Mouse (Mus musculus) heart, embryonic 15.5 days (tissue): ENCODE data around the gene Hoxb5. TPM values are rescaled to one million over a fixed set of nuclear protein-coding genes. Genes with fewer than 3 reads are reported as not detected.

Experiments used
- ATAC-seq: fragments of 200-750 bp; cut with Nextera tagmentation; replicated peaks from 2 replicates; pipeline ENCODE4 v1.8.0; 2017; ENCODE audit warnings: low read depth, moderate TSS enrichment; ENCODE audit not compliant: insufficient number of reproducible peaks, insufficient read depth, low FRiP score
- H3K27ac ChIP-seq: fragments of 300-500 bp; sonication (generic); 2 replicates; pipeline ENCODE4 v1.5.1; 2015; ENCODE audit warnings: mild to moderate bottlenecking, inconsistent platforms
- H3K27me3 ChIP-seq: fragments of 300-500 bp; sonication (generic); 2 replicates; pipeline ENCODE4 v1.6.1; 2015; ENCODE audit warnings: inconsistent platforms
- H3K36me3 ChIP-seq: fragments of 300-500 bp; sonication (generic); 2 replicates; pipeline ENCODE4 v1.6.1; 2015; ENCODE audit warnings: mild to moderate bottlenecking, inconsistent platforms
- H3K4me1 ChIP-seq: fragments of 300-500 bp; sonication (generic); replicated peaks from 2 replicates; pipeline ENCODE4 v1.6.1; 2015; ENCODE audit warnings: inconsistent platforms
- H3K4me2 ChIP-seq: fragments of 300-500 bp; sonication (generic); 2 replicates; pipeline ENCODE4 v1.6.1; 2015; ENCODE audit warnings: inconsistent platforms, mild to moderate bottlenecking, moderate library complexity
- H3K4me3 ChIP-seq: fragments of 300-500 bp; sonication (generic); 2 replicates; pipeline ENCODE4 v1.5.1; 2015; ENCODE audit warnings: mild to moderate bottlenecking, inconsistent platforms
- H3K9ac ChIP-seq: fragments of 300-500 bp; sonication (generic); 2 replicates; pipeline ENCODE4 v1.6.1; 2015; ENCODE audit warnings: mild to moderate bottlenecking, inconsistent platforms
- H3K9me3 ChIP-seq: fragments of 300-500 bp; sonication (generic); replicated peaks from 2 replicates; pipeline ENCODE4 v1.6.1; 2016; ENCODE audit warnings: inconsistent platforms
- WGBS: fragments of 180-500 bp; shearing (Covaris S2); methylation state at CpG from one replicate; pipeline ENCODE4 v1.1.7; 2015; ENCODE audit warnings: mixed read lengths; 5-methylcytosine and 5-hydroxymethylcytosine counted together
- polyA plus RNA-seq: library from polyadenylated mRNA; unstranded; fragments of >200 nt; fragmentation: Nextera tagmentation; extraction: Ambion mirVana; gene quantifications from 2 replicates; pipeline ENCODE4 v1.2.1, GENCODE M21; 2015

Hoxb5 gene
- polyA plus RNA-seq, 1 experiment from 2014 or later, result 1.4 TPM

GRCm38 (mm10) chr11:96284041-96284749 lies 18.9 kb upstream of the Hoxb5 start:
- H3K4me1 ChIP-seq, result peaks cover 32% of the 10 kb centered on the region
- no peak overlapping the region for H3K27ac ChIP-seq
- no peaks in the 10 kb centered on the region for H3K36me3 ChIP-seq
- H3K4me3 ChIP-seq, result peak overlapping the region; percentile 50
- peak overlapping the region; percentile 68 for H3K4me2 ChIP-seq
- H3K27me3 ChIP-seq, result peaks cover 96% of the 10 kb centered on the region
- WGBS, result under 1% methylated on average over 49 of the region's 49 CpGs
- H3K9me3 ChIP-seq, result no peaks in the 10 kb centered on the region
- ATAC-seq, result 0 out of 2 replicates have a peak, but pooled peaks have one; percentile 47
- H3K9ac ChIP-seq, result no peak overlapping the region

GRCm38 (mm10) chr11:96284774-96285734 lies 18.1 kb upstream of the Hoxb5 start:
- ATAC-seq, result no peak; the same call in 1 of the 2 replicates
- Histone ChIP-seq H3K4me3 (peak overlapping the region; percentile 50), H3K4me1 (peaks cover 32% of the 10 kb centered on the region), H3K4me2 (peak overlapping the region; percentile 68), H3K27ac (no peak overlapping the region), H3K27me3 (peaks cover 96% of the 10 kb centered on the region), H3K9me3 (no peaks in the 10 kb centered on the region), H3K9ac (no peak overlapping the region), H3K36me3 (no peaks in the 10 kb centered on the region)
- 2% methylated on average over 36 of the region's 37 CpGs for WGBS

- peak within 1 kb of the TSS; percentile 68 for H3K4me2 ChIP-seq
- no peak within 1 kb of the TSS for H3K9ac ChIP-seq
- ATAC-seq, result no peak
- H3K27me3 ChIP-seq, result peaks cover 97% of the 10 kb centered on the region
- no peaks in the 10 kb centered on the region for H3K9me3 ChIP-seq
- no peaks in the 10 kb centered on the region for H3K36me3 ChIP-seq
- peak within 1 kb of the TSS; percentile 21; the same call in 1 of the 2 replicates for H3K27ac ChIP-seq
- H3K4me3 ChIP-seq, result peak within 1 kb of the TSS; percentile 39
- peaks cover 32% of the 10 kb centered on the region for H3K4me1 ChIP-seq
- WGBS, result 2% methylated on average over 43 of the region's 43 CpGs
Observed at GRCm38 (mm10) chr11:96285771-96286738, 17.1 kb upstream of the Hoxb5 start, which contains the start of gene Hoxb7. Hoxb7 (plus strand) TSS chr11:96286623.

- no peak for ATAC-seq
- no peak overlapping the region for H3K9ac ChIP-seq
- WGBS, result under 1% methylated on average over 55 of the region's 55 CpGs
Observed at GRCm38 (mm10) chr11:96286739-96287385, 16.3 kb upstream of the Hoxb5 start.

GRCm38 (mm10) chr11:96287411-96287810 lies 15.7 kb upstream of the Hoxb5 start:
- Histone ChIP-seq H3K4me3 (peak overlapping the region; percentile 39; the same call in 1 of the 2 replicates), H3K4me1 (peaks cover 32% of the 10 kb centered on the region), H3K9ac (no peak overlapping the region), H3K36me3 (no peaks in the 10 kb centered on the region), H3K9me3 (no peaks in the 10 kb centered on the region), H3K27ac (no peak overlapping the region), H3K4me2 (peak overlapping the region; percentile 68; the same call in 1 of the 2 replicates), H3K27me3 (peaks cover 97% of the 10 kb centered on the region)
- 4% methylated on average over 9 of the region's 9 CpGs for WGBS
- ATAC-seq, result no peak

More at GRCm38 (mm10) chr11:96286739-96287385, 16.3 kb upstream of the Hoxb5 start:
- Histone ChIP-seq H3K36me3 (no peaks in the 10 kb centered on the region), H3K4me2 (peak overlapping the region; percentile 68), H3K27me3 (peaks cover 97% of the 10 kb centered on the region), H3K9me3 (no peaks in the 10 kb centered on the region), H3K27ac (no peak overlapping the region), H3K4me1 (peaks cover 32% of the 10 kb centered on the region), H3K4me3 (peak overlapping the region; percentile 39)

- Histone ChIP-seq H3K36me3 (no peaks in the 10 kb centered on the region), H3K27ac (no peak overlapping the region), H3K4me2 (no peak overlapping the region), H3K4me1 (peaks cover 25% of the 10 kb centered on the region), H3K27me3 (peaks cover 97% of the 10 kb centered on the region), H3K9ac (no peak overlapping the region), H3K9me3 (no peaks in the 10 kb centered on the region), H3K4me3 (no peak overlapping the region)
- ATAC-seq, result no peak
- 19% methylated on average over 1 of the region's 1 CpGs for WGBS
Observed at GRCm38 (mm10) chr11:96288455-96289221, 14.5 kb upstream of the Hoxb5 start.

GRCm38 (mm10) chr11:96289293-96289692 lies 13.8 kb upstream of the Hoxb5 start:
- H3K9me3 ChIP-seq, result no peaks in the 10 kb centered on the region
- H3K27ac ChIP-seq, result no peak overlapping the region
- peaks cover 97% of the 10 kb centered on the region for H3K27me3 ChIP-seq
- no peak for ATAC-seq
- H3K9ac ChIP-seq, result no peak overlapping the region
- H3K4me1 ChIP-seq, result peaks cover 19% of the 10 kb centered on the region
- no peak overlapping the region for H3K4me2 ChIP-seq
- WGBS, result 11% methylated on average over 21 of the region's 21 CpGs
- no peaks in the 10 kb centered on the region for H3K36me3 ChIP-seq
- no peak overlapping the region for H3K4me3 ChIP-seq

GRCm38 (mm10) chr11:96289837-96290236 lies 13.3 kb upstream of the Hoxb5 start:
- H3K36me3 ChIP-seq, result no peaks in the 10 kb centered on the region
- no peak overlapping the region for H3K4me3 ChIP-seq
- no peak for ATAC-seq
- H3K4me2 ChIP-seq, result no peak overlapping the region
- H3K27me3 ChIP-seq, result peaks cover 97% of the 10 kb centered on the region
- no peaks in the 10 kb centered on the region for H3K9me3 ChIP-seq
- H3K9ac ChIP-seq, result no peak overlapping the region
- H3K27ac ChIP-seq, result no peak overlapping the region
- H3K4me1 ChIP-seq, result peaks cover 17% of the 10 kb centered on the region
- WGBS, result 12% methylated on average over 6 of the region's 6 CpGs

- no peak overlapping the region for H3K4me3 ChIP-seq
- 13% methylated on average over 17 of the region's 17 CpGs for WGBS
- H3K9me3 ChIP-seq, result no peaks in the 10 kb centered on the region
- H3K27ac ChIP-seq, result no peak overlapping the region
- H3K4me2 ChIP-seq, result no peak overlapping the region
- H3K27me3 ChIP-seq, result peaks cover 98% of the 10 kb centered on the region
- no peak for ATAC-seq
- peaks cover 18% of the 10 kb centered on the region for H3K4me1 ChIP-seq
- H3K36me3 ChIP-seq, result no peaks in the 10 kb centered on the region
- no peak overlapping the region for H3K9ac ChIP-seq
Observed at GRCm38 (mm10) chr11:96290705-96291355, 12.3 kb upstream of the Hoxb5 start.
